Mouse (Mus musculus): ENCODE results near the gene Isg20. TPM values are rescaled to one million over a fixed set of nuclear protein-coding genes. Genes with fewer than 3 reads are reported as not detected.

The Isg20 gene
- polyA plus RNA-seq (2012; rRNA removed) = 3.1 and 4.7 TPM in 2 replicates

DNA sequence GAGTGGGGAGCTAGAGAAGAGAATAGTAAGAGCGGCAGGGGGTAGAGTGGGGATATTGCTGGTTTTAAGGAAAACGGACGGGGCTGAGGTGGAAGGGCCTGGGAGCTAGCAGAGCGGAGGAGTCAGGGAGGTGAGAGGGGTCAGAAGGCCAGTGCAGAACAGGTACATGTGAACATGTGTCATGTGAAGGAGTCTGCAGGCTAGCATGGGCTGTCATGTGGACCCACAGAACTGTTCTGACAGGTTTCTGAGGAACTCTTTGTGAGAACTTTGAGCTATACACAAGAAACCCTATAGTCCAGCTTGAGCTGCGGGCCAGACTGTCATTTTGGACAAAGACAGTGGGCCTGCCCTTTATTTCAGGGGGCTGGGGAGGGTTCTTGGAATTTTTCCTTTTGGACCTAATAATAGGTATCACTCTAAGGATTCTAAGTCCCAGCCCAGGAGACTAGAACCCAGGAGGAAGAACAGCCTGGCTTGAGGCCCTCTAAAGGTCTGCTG is at the start of gene Isg20:
Gene Isg20, plus strand, starts transcription at position 451 of the 501 bp plus-strand sequence.
- no peak for DNase-seq (ENCODE audit: extremely low spot score in 1 of 2, low spot score in 1 of 2)

- no peak for DNase-seq (ENCODE audit: extremely low spot score in 1 of 2, low spot score in 1 of 2)
Observed at GRCm38 (mm10) chr7:78863796-78864445, 49.3 kb upstream of the Isg20 start.

DNA sequence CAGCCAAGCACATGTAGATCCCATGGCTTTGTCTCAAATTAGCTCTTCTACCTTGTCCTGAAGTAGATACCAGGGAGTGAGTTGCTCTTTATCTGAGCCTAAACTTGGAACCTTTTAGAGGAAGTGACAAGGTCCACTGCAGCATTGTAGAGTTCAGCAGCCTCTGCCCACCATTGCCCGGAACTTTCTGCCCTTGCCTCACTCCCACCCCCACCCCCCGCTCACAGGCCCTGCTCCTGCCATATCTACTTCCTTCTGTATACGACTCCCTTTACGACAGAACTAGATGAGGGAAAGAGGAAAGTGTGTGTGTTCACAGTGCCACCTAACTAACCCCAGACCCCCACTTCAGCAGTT is 48.8 kb upstream of the Isg20 start:
- no peak for DNase-seq (ENCODE audit: extremely low spot score in 1 of 2, low spot score in 1 of 2)

GRCm38 (mm10) chr7:78865212-78865949 is 47.8 kb upstream of the Isg20 start:
- no peak for DNase-seq (ENCODE audit: extremely low spot score in 1 of 2, low spot score in 1 of 2)

DNA sequence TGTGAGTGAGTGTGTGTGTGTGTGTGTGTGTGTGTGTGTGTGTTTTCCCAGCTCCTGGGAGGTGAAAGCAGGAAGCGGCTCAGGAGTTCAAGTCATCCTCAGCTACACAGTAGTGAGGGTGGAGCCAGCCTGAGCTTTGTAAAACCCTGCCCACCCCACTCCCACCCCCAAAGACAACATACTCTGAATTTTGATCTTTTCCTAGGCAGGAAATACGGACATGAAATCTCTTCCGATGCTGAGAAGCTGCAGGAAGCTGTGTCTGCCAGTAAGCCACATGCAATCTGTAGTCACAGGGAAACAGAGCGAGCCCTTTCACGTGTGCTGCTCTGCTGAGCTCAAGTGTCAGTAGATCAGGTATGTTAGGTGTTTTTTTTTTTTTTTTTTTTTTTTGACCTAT is 44.5 kb upstream of the Isg20 start:
- DNase-seq (ENCODE audit: extremely low spot score in 1 of 2, low spot score in 1 of 2) = no peak

- DNase-seq (ENCODE audit: extremely low spot score in 1 of 2, low spot score in 1 of 2) = no peak
Observed at GRCm38 (mm10) chr7:78872366-78872765, 40.9 kb upstream of the Isg20 start.

DNA sequence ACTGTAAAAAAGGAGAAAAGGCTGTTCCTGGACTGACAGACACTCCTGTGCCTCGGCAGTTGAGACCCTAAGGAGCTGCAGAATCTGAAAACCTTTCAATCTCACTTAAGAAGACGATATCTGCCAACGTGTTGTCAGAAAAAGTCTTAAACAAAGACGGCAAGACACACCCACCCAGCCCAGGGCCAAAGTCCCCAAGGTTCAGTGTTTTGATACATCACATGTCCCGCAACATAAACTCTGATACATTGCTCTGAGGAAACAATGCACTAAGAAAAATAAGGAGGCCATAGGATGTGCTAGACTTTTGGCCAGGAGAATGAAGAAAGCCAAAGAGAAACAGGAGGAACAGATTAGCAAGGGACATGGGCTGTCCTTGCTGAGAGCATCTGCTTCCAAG is 40.4 kb upstream of the Isg20 start:
- no peak for DNase-seq (ENCODE audit: extremely low spot score in 1 of 2, low spot score in 1 of 2)

DNA sequence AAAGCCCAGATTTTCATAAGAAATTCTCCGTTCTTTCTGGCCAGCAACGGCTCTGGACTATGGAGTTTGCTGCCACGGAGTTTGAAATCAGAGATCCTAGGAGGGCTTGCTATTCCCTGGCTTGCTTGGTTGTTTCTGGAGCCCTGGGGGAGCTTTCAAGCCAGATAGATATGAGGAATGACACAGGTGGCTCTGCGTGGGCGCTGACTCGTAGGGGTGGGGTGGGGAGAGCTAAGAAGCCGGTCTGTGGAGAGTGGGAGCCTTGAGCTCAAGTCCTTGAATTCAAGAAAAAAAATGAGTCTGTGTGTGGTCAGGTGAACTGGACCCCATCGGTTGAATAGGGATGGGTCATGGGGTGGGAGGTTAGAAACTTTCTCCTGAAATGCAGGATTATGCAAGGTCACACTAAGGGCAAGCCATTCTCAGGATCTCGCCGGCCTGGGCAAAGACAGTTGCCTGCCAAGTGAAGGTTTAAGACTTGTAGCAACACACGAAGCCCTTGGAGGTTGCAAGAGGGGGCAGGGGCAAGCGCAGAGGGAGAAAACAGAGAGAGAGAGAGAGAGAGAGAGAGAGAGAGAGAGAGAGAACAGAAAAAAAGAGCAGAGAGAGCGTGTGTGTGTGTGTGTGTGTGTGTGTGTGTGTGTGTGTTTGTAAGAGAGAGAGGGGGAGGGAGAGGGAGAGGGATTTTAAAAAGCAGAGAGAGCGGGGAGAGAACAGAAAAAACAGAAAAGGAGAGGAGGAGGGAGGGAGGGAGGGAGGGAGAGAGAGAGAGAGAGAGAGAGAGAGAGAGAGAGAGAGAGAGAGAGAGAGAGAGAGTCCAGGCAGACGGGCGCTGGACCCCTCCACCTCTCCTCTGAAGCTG is 31.4 kb upstream of the Isg20 start:
- no peak for DNase-seq (ENCODE audit: extremely low spot score in 1 of 2, low spot score in 1 of 2)

DNA sequence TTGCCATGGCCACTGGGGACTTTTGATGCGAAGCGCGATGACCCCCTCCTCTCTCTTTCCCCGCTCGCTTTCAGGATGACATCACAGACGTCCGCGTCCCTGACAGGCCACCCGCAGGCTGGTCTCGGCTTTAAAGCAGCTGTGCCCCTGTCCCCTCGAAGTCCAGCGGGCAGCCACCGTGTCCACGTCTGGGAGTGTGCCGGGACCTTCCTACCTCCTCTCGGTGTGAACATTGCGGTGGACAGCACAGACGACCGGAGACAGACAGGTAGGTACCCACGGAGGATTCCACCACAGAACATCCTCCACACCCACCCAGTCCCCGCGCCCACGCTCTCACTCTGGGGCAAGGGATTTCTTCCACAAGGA is 30.8 kb upstream of the Isg20 start:
- no peak for DNase-seq (ENCODE audit: extremely low spot score in 1 of 2, low spot score in 1 of 2)

DNA sequence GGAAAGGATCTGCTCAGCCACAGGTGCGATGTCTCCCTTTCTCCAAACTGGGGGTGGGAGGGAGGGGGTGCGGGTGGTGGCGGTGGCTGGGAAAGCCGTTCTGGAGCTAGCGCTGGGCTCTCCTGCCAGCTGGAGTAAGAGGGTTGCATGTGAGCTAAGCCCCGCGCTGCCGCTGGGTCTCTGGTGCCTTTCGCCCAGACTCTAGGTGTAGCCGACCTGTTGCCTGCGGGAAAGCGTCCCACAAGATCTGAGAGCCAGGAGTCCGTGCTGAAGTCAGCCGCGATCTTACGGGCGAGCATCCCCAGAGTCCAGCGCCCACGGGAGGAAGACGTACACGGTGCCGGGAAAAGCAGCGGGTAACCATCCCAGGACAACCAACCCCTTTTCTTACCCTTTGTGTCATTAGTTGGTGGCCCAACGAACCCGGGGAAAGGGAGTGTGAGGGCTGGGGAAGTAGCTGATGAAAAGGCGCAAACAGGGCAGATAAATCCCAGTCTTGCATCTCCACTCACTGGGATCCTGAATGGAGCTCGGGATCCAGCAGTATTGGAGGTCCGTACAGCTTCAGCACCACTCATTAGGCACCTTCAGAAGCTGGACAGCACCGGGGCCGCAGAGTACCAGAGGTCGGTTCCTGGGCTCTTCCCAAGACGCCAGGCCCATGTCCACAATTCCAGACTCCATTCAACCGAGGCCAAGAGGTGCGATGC is 30.1 kb upstream of the Isg20 start:
- no peak for DNase-seq (ENCODE audit: extremely low spot score in 1 of 2, low spot score in 1 of 2)

GRCm38 (mm10) chr7:78883726-78884060 is 29.5 kb upstream of the Isg20 start:
- DNase-seq (ENCODE audit: extremely low spot score in 1 of 2, low spot score in 1 of 2) = no peak

DNA sequence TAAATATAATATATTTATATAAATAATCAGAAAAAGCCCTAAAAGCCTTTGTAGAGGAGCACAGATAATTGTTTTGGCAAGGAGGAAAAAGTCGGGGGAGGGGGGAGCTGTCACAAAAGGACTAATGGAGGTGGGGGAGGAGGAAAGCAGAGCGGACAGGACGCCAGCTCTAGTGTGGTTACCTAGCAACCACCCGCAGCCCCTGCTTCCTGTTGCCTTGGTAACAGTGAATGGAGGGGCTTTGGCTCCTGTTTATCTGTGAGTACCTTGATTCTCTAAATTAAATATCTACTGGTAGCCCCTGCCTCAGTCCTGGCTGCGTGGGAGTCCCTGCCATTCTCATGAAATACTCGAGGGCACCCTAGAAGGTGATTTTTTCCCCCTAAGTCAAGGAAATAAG is 29.1 kb upstream of the Isg20 start:
- DNase-seq (ENCODE audit: extremely low spot score in 1 of 2, low spot score in 1 of 2) = peak in 1 of 2 experiments; percentile 54

GRCm38 (mm10) chr7:78885404-78885803 is 27.8 kb upstream of the Isg20 start:
- DNase-seq (ENCODE audit: extremely low spot score in 1 of 2, low spot score in 1 of 2) = no peak

- no peak for DNase-seq (ENCODE audit: extremely low spot score in 1 of 2, low spot score in 1 of 2)
Observed at GRCm38 (mm10) chr7:78886496-78886895, 26.7 kb upstream of the Isg20 start.

- DNase-seq (ENCODE audit: extremely low spot score in 1 of 2, low spot score in 1 of 2) = no peak
Observed at GRCm38 (mm10) chr7:78887431-78887842, 25.8 kb upstream of the Isg20 start.

DNA sequence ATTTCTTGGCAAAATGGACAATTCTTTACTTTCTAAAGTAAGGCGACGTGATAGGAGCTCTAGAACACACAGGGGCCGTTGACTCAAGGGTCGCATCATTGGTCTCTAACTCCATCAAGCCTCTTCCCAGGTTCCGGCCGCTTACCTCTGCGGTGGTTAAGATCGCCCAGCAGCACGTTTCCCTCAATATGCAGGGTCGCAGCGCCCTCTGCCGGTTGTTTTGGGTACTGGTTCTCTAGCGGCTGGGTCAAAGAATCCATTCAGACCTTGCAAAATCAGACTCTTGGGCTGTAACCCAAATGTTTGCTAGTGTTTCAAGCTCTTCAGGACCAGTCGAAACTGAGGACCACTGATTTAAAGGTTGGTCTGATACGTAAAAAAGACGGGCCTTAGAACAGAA is 22.6 kb upstream of the Isg20 start:
- peak in 1 of 2 experiments; percentile 94 for DNase-seq (ENCODE audit: extremely low spot score in 1 of 2, low spot score in 1 of 2)

DNA sequence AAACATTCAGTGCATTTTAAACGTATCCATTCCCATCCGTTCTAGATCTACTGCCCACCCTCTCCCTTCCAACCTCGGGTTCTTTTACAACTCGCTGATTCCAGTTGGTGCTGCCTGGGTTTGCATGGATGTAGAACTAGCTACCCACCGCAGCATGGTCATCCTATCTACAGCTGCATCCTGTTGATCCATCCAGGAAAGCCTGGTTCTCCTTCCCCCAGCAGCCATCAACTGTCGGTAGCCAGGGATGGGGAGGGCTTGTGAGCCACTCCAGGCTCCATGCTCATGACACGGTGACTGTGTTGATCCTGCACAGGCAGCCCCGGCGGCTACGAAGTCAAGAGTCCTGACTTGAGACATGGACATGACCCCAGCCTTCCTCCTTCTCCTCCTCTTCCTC is 19.3 kb upstream of the Isg20 start:
- DNase-seq (ENCODE audit: extremely low spot score in 1 of 2, low spot score in 1 of 2) = no peak

DNA sequence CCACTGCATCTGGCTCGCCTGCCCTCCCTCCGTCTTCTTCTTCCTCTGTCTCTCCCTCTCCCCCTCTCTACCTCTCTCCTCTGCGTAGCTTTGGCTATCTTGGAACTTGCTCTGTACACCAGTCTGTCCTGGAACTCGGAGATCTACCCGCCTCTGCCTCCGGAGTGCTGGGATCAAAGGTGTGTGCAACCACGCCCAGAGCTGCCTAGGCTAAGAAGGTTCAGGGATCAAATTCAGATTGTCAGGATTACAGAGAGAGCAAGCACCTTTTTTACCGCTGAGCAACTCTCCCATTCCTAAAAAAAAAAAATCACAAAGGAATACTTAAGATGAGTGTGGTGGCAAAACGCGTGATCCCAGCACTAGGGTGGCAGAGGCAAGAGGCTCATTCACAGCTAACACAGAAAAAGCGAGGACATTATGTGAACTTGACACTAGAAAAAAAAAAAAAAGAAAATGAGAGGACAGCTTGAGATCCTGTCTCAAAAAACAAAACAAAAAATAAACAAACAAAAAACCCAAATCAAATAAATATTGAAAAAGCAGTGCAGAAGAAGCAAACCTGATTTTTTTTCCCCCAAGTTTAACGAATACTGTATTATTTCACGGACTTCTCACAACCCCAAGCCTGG is 18.1 kb upstream of the Isg20 start:
- DNase-seq (ENCODE audit: extremely low spot score in 1 of 2, low spot score in 1 of 2) = no peak

GRCm38 (mm10) chr7:78895653-78896333 is 17.4 kb upstream of the Isg20 start, which contains the start of gene Aen:
Aen (plus strand) TSS chr7:78895854.
- peak; percentile 96 to 98 for DNase-seq (ENCODE audit: extremely low spot score in 1 of 2, low spot score in 1 of 2)

- DNase-seq (ENCODE audit: extremely low spot score in 1 of 2, low spot score in 1 of 2) = no peak
Observed at GRCm38 (mm10) chr7:78897567-78897966, 15.7 kb upstream of the Isg20 start.

All from frontal cortex, adult 2 months (tissue).